Mouse (Mus musculus) Patski (cell line): ENCODE data around the gene Ppm1g. TPM values are rescaled to one million over a fixed set of nuclear protein-coding genes. Genes with fewer than 3 reads are reported as not detected.
A peak's percentile ranks its signal among the peaks of the same experiment; 100 is the strongest.

Source experiments
- ATAC-seq: fragments of 100-300 bp; one replicate; pipeline ENCODE4 v1.8.0; 2021
- CTCF ChIA-PET: fragments of 350-600 bp; sonication (Branson Sonifier 250); formaldehyde crosslinking; loops from one replicate; lab custom pipeline; 2022; ENCODE audit warnings: inconsistent platforms; lab: Charles Lee
- POLR2A ChIA-PET: fragments of 350-600 bp; sonication (Branson Sonifier 250); formaldehyde crosslinking; loops from one replicate; lab custom pipeline; 2022; ENCODE audit warnings: antibody characterized with exemption, inconsistent platforms; lab: Charles Lee
- DNase-seq: peaks from one replicate; pipeline ENCODE4 v3.0.0-alpha.2; 2011; ENCODE audit warnings: low read depth, low spot score
- H3K27me3 ChIP-seq: fragments of 371-371 bp; one replicate; pipeline ENCODE4 v1.5.1; 2021
- CTCF ChIP-seq: fragments of 100-300 bp; IDR thresholded peaks from one replicate; pipeline ENCODE4 v1.5.1; 2021
- in situ Hi-C: fragments of 300-500 bp; cut with MboI; formaldehyde crosslinking; loops from 3 replicates; pipeline ENCODE4 v1.11.1; 2018; ENCODE audit warnings: low pct_unique_long_range_greater_than_20kb, mixed read lengths
- polyA plus RNA-seq: library from polyadenylated mRNA; unstranded; gene quantifications from one replicate; pipeline ENCODE4 v1.2.3, GENCODE M21; 2021

Ppm1g gene
- polyA plus RNA-seq, result 194 TPM

DNA sequence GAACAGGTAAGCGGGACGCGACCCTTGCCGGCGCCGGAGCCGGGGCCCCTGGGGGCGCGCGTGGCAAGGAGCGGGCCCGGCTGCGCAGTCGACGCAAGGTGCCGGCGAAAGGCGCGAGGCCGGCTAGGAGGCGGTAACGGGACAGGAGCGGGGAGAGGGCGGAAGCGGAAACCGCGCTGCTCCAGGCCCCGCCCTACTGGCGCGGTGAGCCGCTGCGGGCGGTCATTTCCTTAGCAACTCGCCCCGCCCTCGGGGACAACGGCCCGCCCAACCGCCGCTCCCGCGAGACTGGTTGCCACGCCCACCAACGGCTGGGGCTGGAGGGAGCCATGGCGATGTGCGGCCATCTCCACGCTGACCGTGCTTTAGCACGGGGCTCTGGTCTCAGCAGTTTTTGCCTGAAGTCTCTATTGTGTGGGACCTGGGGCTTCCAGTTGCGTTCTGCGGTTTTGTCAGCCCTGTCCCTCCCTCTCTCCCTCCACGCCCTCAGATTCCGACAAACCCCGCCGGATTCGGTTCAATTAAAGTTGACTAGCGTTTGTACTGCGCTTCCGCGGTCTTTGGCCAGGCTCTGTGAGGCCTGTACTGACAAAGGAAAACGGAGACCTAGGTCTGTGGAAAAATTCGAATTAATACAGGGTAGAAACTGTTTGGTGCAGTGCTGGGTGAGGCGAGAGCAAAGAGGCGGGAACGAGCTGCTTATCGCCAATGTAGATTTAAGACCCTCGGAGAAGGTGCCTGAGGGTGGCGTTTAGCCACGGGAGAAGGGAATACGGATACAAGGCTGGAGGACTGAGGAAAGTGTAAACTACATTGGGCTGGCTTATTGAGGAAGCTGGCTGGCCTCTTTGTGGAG is at the start of gene Ppm1g:
TSS of gene Ppm1g (minus strand) at position 240 of the 856 bp plus-strand sequence.
- DNase-seq (peak; percentile 75), ATAC-seq (peak; percentile 96)
- in situ Hi-C loops, result no loop called here
- TF ChIP-seq CTCF, result no peak
- ChIA-PET POLR2A (interaction anchor here (0.7 to 1.6 kb wide), 4 partner anchors 18 to 29 kb away, joined by 3 to 6 read pairs (median 6); partner anchors contain the start of genes Eif2b4, Gm9970, Nrbp1 and Snx17), CTCF (interaction anchor here (0.6 to 1.2 kb wide), 4 partner anchors 18 to 108 kb away, joined by 3 to 4 read pairs (median 3); no protein-coding TSS in a partner anchor)
- no peaks in the 10 kb centered on the region for H3K27me3 ChIP-seq

DNA sequence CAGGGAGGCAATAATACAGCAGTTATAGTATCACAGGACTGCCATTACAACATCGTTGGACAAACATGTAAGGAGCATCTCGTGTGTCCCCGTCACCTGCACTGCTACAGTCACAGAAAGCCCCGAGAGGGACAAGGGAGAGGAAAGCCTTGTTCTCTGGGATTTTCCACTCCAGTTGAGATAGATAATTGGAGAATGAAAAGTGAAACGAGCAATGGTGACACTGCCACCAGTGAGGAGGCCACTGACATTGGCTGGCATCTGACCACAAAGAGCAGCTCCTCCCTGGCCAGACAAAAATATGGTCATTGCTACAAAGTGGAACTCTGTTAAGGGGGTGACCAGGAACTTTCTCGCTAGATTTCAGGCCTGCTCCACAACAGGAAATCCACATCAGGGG is 47.2 kb upstream of the Ppm1g start:
- in situ Hi-C loops, result no loop called here
- POLR2A ChIA-PET, result interaction anchor here (0.9 kb wide), 1 partner anchor 25 kb away, joined by 7 read pairs; no protein-coding TSS in a partner anchor
- H3K27me3 ChIP-seq, result no peaks in the 10 kb centered on the region
- CTCF ChIA-PET, result no interaction called here
- no peak for ATAC-seq
- TF ChIP-seq CTCF, result no peak
- no peak for DNase-seq

DNA sequence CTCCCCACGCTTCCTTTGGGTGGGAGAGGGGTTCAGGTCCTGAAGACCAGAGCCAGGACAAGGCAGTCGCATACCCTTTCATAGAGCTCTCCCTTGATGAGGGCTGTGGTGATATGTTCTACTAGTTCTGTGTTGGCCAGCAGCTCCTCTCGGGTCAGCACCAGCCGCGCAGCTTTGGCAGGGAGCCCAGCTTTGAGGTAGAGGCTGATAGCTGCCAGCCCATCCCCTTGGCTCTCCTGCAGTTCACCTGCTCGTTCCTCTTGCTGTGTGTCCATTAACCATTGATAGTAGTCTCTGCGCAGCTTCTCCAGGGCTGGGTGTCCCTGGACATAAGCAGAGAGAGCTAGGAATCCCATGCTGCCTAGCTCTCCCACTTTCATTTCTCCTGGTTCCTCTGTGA is 45.6 kb upstream of the Ppm1g start:
- POLR2A ChIA-PET, result no interaction called here
- no peak for TF ChIP-seq CTCF
- DNase-seq, result no peak
- ATAC-seq, result no peak
- CTCF ChIA-PET, result no interaction called here
- H3K27me3 ChIP-seq, result no peaks in the 10 kb centered on the region
- in situ Hi-C loops, result no loop called here

DNA sequence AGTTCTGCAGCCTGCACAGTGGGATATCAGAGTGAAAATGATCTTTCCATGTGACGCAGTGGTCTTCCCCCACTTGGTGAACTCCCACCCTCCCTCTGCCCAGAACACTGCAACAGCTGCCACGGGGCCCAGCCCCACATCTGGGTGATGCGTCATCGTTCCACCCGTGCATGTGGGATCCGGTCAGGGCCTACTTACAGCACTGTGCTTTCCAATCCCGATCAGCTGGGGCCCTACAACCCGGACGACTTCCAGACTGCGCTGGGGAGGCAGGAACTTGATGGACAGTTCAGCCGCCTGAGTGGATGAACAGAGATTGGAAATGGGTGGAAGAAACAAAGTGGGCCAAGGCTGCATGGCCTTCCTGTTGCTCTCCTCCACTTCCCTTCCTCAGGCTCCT is 37.1 kb upstream of the Ppm1g start:
- ChIA-PET CTCF (interaction anchor here (1.3 kb wide), 1 partner anchor 15 kb away, joined by 4 read pairs; no protein-coding TSS in a partner anchor), POLR2A (no interaction called here)
- ATAC-seq, result no peak
- no peaks in the 10 kb centered on the region for H3K27me3 ChIP-seq
- in situ Hi-C loops, result loop anchor here (10.0 kb wide), 1 partner anchor 67 kb away; no protein-coding TSS in a partner anchor
- TF ChIP-seq CTCF, result no peak
- no peak for DNase-seq

DNA sequence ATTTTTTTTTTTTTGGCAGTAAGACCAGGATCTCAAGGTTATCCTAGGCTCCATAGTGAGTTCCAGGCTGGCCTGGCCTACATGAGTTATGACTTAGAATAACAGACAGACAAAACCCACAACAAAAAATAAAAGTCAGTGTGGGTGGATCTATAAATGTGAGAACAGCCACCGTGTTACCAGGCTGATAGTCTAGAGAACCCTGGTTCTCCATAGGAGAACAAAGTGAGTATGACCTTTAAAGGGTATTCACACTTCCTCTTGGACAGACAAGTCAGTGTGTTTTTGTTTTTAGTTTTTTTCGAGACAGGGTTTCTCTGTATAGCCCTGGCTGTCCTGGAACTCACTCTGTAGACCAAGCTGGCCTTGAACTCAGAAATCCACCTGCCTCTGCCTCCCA is 35.5 kb upstream of the Ppm1g start:
- POLR2A ChIA-PET, result interaction anchor here (0.6 kb wide), 1 partner anchor 416 kb away, joined by 5 read pairs; no protein-coding TSS in a partner anchor
- ATAC-seq (no peak), DNase-seq (no peak)
- CTCF ChIA-PET, result no interaction called here
- in situ Hi-C loops, result loop anchor here (10.0 kb wide), 1 partner anchor 69 kb away; no protein-coding TSS in a partner anchor
- no peak for TF ChIP-seq CTCF
- no peaks in the 10 kb centered on the region for H3K27me3 ChIP-seq

DNA sequence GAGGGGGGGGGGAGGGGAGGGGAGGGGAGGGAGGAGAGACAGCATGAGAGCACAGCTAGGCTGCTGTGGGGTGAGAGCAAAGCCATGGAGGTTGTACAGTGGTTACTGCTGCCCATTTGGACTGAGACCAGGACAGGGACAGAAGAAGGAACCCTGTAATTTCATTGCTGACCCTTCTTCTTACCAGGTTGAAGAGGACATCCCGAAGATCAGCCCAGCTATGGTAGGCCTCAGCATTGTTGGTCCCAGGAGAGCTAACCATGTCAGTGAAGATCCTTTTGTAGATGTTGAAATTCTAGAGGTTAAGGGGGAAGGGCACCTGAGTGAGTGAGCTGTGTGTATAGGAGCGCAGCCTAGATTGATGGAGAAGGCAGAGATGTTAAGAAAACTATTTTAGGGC is 34.9 kb upstream of the Ppm1g start:
- in situ Hi-C loops, result loop anchor here (10.0 kb wide), 1 partner anchor 69 kb away; no protein-coding TSS in a partner anchor
- TF ChIP-seq CTCF, result no peak
- DNase-seq (no peak), ATAC-seq (no peak)
- ChIA-PET CTCF (no interaction called here), POLR2A (interaction anchor here (0.6 kb wide), 2 partner anchors 15 to 417 kb away, joined by 3 to 5 read pairs; no protein-coding TSS in a partner anchor)
- H3K27me3 ChIP-seq, result no peaks in the 10 kb centered on the region

DNA sequence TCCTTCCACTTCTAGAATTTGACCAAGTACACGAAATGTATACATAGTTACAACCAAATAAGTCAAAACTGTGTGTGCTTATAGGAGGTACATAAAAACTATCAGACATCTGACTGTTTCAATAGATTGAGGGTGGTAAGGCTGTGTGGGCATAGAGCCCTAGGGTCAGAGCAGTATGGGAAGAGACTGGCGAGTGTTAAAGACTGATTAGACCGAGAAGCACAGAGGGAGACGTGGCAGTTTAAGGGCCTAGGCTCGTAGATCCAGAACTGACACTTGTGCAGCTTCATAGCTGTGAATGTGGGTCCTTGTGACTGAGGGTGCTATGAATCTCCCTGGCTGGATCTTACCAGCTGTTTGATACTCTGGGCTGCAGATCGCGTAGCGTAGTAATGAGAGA is 34.4 kb upstream of the Ppm1g start:
- ChIA-PET POLR2A (interaction anchor here (0.6 kb wide), 1 partner anchor 16 kb away, joined by 3 read pairs; no protein-coding TSS in a partner anchor), CTCF (interaction anchor here (0.9 kb wide), 1 partner anchor 11 kb away, joined by 3 read pairs; no protein-coding TSS in a partner anchor)
- in situ Hi-C loops, result loop anchor here (10.0 kb wide), 1 partner anchor 70 kb away; no protein-coding TSS in a partner anchor
- no peaks in the 10 kb centered on the region for H3K27me3 ChIP-seq
- TF ChIP-seq CTCF, result no peak
- ATAC-seq (no peak), DNase-seq (no peak)

DNA sequence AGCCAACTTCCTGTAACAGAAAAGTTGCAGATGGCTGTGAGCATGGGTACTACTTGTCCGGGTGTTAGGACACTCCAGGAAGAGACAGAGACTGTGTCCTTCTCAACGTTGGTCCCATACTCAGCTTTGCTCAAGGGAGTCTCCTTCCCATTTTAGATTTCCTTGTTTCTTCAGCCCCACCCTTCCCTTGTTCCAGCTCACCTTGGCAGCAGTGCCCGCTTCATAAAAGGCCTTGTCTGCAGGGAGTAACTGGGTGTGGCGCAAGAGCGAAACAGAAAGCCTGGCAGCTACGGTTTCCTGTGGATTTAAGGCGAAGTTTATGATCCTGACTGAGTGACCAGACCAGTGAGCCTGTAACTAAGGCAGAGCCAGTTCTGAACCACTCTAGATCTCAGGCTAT is 34.0 kb upstream of the Ppm1g start:
- DNase-seq (no peak), ATAC-seq (no peak)
- TF ChIP-seq CTCF, result no peak
- in situ Hi-C loops, result loop anchor here (10.0 kb wide), 1 partner anchor 70 kb away; no protein-coding TSS in a partner anchor
- ChIA-PET CTCF (interaction anchor here (0.9 to 1.7 kb wide), 2 partner anchors 11 to 74 kb away, joined by 3 read pairs; no protein-coding TSS in a partner anchor), POLR2A (interaction anchor here (0.6 kb wide), 1 partner anchor 16 kb away, joined by 3 read pairs; no protein-coding TSS in a partner anchor)
- H3K27me3 ChIP-seq, result no peaks in the 10 kb centered on the region

DNA sequence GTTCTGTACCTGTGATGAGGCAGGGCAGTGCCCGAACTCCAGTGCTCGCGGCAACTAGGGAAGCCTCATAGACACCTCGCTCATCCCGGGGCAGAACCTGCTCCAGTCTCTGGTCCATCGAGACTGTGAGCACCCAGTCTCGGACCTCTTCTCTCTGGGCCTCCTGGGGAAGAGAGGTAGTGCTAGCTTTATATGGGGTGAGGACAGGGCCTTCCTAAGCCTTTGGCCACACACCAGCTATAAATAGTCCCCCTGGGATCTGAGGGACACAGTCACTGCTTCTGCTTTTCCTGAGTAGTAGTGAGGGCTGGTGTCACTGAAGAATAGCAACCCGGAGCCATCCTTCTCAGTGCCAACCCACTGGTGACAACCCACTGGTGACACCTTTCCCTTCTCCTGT is 33.3 kb upstream of the Ppm1g start:
- DNase-seq (no peak), ATAC-seq (no peak)
- CTCF ChIA-PET, result interaction anchor here (0.9 to 1.7 kb wide), 2 partner anchors 10 to 74 kb away, joined by 3 read pairs; no protein-coding TSS in a partner anchor
- no peak for TF ChIP-seq CTCF
- POLR2A ChIA-PET, result no interaction called here
- no peaks in the 10 kb centered on the region for H3K27me3 ChIP-seq
- in situ Hi-C loops, result loop anchor here (10.0 kb wide), 1 partner anchor 71 kb away; no protein-coding TSS in a partner anchor
